Mouse (Mus musculus): ENCODE results near the gene Epb41l4b.

GRCm38 (mm10) chr4:57175329-57175728, 32.1 kb upstream of the Epb41l4b start:
- TF ChIP-seq CTCF (IDR thresholded peaks at IDR 0.05; ENCODE audit: control insufficient read depth, insufficient read depth, low read length) (no peak), POLR2A (IDR thresholded peaks at IDR 0.05; ENCODE audit: borderline replicate concordance, control insufficient read depth, low read depth, low read length) (no peak)

Measured in bone marrow, adult 2 months (tissue).